Mouse (Mus musculus): ENCODE measurements around the gene Zfp423. TPM values are rescaled to one million over a fixed set of nuclear protein-coding genes. Genes with fewer than 3 reads are reported as not detected.

The Zfp423 gene
- total RNA-seq, 1 experiment from 2014 or later: not detected

GRCm38 (mm10) chr8:87915763-87916162, 43.6 kb downstream of the Zfp423 start:
- ATAC-seq (ENCODE audit: extremely low read depth, insufficient number of reproducible peaks, low FRiP score, poor library complexity, severe bottlenecking): no peak

DNA sequence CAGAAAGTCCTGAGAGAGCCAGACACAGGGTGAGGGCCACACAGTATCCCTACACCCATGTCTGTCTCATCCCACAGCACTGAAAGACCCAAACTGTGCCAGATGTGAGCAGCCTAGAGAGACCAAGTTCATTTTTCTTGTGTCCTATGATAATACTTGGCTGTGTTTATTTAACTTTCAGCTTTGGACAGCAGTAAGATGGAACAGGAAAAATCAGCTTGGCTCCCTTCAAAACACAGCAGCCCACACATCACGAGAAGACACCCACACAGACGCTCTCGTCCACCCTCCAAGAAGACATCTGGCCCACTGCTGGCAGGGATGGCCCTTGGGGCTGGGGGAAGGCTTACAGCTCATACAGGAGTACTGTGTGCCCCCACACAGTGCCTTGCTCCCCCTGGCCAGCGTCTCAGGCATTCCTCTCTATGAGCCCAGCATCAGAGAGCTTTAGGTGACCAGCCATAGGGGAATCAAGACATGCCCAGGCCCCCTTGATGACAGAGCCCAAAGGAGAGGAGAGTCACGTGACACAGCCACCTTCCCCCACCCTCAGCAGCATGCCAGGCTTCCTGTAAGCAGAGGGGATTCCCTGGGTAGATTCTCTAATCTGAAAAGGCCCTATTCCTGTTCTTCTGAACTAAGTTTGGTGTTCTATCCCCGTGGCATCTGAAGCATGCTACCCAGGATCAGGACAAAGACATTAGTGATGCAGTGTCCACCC, 45.0 kb downstream of the Zfp423 start:
- ATAC-seq (ENCODE audit: extremely low read depth, insufficient number of reproducible peaks, low FRiP score, poor library complexity, severe bottlenecking): no peak

GRCm38 (mm10) chr8:87908940-87909339, 50.5 kb downstream of the Zfp423 start:
- ATAC-seq (ENCODE audit: extremely low read depth, insufficient number of reproducible peaks, low FRiP score, poor library complexity, severe bottlenecking): no peak

GRCm38 (mm10) chr8:87905404-87905803, 54.0 kb downstream of the Zfp423 start:
- no peak for ATAC-seq (ENCODE audit: extremely low read depth, insufficient number of reproducible peaks, low FRiP score, poor library complexity, severe bottlenecking)

DNA sequence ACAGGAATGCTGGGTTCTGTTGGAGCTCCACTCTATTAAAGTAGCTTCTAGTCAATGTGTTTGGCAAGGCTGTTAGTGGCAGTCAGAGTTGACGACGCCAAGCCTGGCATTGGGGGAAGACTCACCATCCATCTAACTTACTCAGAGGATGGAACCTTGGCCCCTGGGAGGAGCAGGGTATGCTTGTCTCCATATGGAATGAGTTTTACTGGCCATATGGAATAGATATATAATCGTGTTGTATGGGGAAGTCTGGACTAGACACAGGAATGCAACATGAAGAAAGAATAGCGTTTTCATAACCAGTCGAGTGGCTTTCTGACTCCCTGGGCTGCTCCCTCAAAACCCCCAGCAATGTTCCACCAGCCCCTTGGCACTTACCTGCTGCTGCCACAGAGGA, 55.3 kb downstream of the Zfp423 start:
- ATAC-seq (ENCODE audit: extremely low read depth, insufficient number of reproducible peaks, low FRiP score, poor library complexity, severe bottlenecking): no peak

- no peak for ATAC-seq (ENCODE audit: extremely low read depth, insufficient number of reproducible peaks, low FRiP score, poor library complexity, severe bottlenecking)
Measured at GRCm38 (mm10) chr8:87895203-87896041, 64.0 kb downstream of the Zfp423 start.

- ATAC-seq (ENCODE audit: extremely low read depth, insufficient number of reproducible peaks, low FRiP score, poor library complexity, severe bottlenecking): no peak
Measured at GRCm38 (mm10) chr8:87894287-87894686, 65.1 kb downstream of the Zfp423 start.

DNA sequence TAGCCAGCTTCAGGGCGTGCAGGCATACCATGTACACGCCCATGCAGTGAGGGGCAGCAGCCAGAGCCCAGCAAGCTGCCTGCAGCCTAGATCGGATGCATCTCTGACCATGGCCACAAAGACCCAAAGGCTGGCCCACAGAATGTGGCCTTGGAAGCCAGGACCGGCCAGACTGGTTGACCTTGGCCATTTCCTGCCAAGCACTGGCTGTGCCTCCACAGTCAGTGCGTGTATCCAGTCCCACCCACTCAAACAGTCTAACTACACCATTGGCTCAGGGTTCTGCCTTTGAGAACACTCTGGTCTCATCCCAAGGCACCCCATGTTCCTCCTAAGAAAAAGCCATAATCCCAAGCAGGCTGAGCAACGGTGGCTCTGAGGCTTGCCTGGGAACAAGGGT, 65.8 kb downstream of the Zfp423 start:
- ATAC-seq (ENCODE audit: extremely low read depth, insufficient number of reproducible peaks, low FRiP score, poor library complexity, severe bottlenecking): no peak

DNA sequence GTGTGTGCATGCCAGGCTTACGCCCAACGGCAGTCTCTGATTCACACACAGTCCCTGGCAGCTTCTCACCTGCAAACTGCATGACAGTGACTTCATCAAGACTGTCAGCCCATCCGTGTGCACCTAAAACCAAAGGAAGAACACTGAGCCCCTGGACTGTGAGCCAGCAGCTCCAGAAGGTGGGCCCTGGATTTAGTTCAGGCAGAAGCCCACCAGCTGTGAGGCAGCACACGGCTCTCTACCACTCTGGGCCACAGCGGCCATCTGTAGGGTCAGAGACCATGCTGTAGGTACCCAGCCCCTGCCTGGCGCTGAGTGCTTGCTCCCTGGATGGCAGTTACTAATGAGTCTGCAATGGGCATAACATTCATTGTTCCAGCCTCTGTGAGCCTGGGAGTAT, 66.5 kb downstream of the Zfp423 start:
- no peak for ATAC-seq (ENCODE audit: extremely low read depth, insufficient number of reproducible peaks, low FRiP score, poor library complexity, severe bottlenecking)

- no peak for ATAC-seq (ENCODE audit: extremely low read depth, insufficient number of reproducible peaks, low FRiP score, poor library complexity, severe bottlenecking)
Measured at GRCm38 (mm10) chr8:87891884-87892283, 67.5 kb downstream of the Zfp423 start.

DNA sequence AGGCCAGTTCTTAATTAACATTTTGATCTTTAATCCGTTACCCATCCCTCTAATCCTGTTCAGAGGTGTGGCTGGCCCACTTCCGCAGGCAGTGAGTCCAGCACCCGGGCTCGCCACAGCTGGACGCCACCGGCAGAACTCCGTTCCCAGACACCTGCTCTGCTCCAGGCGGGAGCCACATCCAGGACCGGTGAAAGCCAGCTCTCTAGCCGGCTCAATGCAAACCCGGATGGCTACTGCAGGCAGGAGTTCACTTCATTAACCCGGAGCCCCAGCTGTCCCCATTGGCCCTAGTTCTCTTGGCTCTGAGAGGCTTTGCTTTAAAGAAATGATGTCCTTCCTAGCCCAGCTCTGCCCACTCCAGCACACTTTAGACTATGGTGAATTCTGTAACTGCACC, 71.4 kb downstream of the Zfp423 start:
- ATAC-seq (ENCODE audit: extremely low read depth, insufficient number of reproducible peaks, low FRiP score, poor library complexity, severe bottlenecking): no peak

DNA sequence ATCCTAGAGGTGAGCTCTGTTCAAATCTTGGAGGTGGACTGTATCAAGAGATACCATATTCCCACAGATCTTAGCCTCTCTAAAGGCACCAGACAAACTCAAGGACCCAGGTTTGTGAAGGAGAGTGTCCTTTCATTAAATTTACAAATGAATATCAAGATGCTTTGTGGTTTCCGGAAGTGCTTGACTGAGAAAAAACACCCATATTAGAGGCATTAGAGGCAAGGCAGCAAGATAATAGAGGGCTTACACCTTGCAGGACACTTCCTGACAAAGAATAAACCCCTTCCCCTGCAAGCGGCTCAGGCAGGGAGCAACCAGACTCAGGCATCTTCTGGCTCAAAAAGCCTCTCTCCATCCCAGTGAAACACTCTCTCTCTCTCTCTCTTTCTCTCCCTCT, 78.3 kb downstream of the Zfp423 start:
- no peak for ATAC-seq (ENCODE audit: extremely low read depth, insufficient number of reproducible peaks, low FRiP score, poor library complexity, severe bottlenecking)

DNA sequence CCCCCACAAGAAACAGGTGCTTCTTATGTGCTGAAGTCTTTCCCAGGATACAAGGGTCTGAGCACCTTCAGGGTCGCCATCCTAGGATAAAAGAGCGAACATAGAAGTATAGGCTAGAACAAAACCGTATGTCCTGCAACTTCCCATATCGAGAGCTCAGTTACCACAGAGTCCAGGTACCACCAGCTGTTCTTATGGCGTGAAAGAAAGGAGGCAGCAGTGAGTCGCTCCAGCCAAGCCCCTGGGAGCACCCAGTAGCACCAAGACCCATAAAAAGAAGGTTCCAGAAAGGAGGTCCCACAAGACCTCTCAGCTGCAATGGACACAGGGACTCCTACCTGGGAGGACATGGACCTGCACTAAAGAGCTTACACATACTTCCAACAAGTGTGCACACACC, 83.5 kb downstream of the Zfp423 start:
- no peak for ATAC-seq (ENCODE audit: extremely low read depth, insufficient number of reproducible peaks, low FRiP score, poor library complexity, severe bottlenecking)

- no peak for ATAC-seq (ENCODE audit: extremely low read depth, insufficient number of reproducible peaks, low FRiP score, poor library complexity, severe bottlenecking)
Measured at GRCm38 (mm10) chr8:87875452-87875851, 83.9 kb downstream of the Zfp423 start.

DNA sequence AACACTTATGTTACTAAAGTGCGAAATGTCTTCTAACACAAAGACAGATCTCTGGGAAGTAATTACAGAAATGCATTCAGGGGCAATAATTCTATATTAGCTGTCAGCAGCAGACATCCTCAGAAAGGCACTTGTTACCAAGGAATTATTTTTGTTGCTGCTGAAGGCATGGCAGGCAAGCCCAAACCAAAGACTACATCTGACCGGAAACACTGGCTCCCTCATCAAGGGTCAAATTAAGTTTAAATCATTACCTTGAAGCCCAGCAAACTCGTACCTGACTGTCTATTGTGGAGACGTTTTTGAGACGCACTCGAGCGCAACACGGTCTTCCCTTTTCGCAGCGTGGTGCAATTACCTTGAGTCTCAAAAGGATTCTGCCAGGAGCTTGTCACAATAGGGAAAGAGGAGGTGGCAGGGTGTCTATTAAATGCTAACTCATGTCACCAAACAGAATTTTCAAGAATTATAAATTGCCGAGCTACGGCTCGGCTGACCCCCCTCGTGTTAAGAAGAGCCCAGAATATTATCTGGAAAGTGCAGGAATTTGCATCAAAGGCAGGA, 86.3 kb downstream of the Zfp423 start:
- ATAC-seq (ENCODE audit: extremely low read depth, insufficient number of reproducible peaks, low FRiP score, poor library complexity, severe bottlenecking): no peak

DNA sequence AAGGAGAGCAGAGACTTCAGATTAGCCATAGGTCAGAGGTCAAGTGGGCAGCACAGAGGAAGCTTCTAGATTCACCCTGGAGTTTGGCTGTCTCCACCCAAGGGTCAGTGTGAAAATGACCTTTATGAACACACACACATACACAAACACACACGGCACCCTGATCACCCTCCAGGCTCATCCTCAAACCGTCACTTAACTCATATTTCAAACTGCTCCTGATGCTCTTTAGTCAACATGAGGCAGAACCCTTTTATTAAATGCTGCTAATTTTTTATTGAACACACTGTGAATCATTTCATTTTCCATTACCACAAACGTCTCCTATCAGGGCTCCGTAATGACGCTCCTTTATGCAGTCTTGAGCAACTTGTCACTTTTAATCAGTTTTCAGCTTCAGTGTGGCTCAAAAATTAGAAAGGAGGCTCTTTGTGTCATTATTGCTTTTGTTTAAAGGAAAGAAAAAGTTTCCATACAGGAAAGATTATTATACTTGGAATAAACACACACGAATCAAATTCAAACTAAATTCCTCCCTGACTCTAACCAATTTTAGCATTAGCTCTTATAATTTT, 87.0 kb downstream of the Zfp423 start:
- ATAC-seq (ENCODE audit: extremely low read depth, insufficient number of reproducible peaks, low FRiP score, poor library complexity, severe bottlenecking): no peak

GRCm38 (mm10) chr8:87866586-87866985, 92.8 kb downstream of the Zfp423 start:
- ATAC-seq (ENCODE audit: extremely low read depth, insufficient number of reproducible peaks, low FRiP score, poor library complexity, severe bottlenecking): no peak

DNA sequence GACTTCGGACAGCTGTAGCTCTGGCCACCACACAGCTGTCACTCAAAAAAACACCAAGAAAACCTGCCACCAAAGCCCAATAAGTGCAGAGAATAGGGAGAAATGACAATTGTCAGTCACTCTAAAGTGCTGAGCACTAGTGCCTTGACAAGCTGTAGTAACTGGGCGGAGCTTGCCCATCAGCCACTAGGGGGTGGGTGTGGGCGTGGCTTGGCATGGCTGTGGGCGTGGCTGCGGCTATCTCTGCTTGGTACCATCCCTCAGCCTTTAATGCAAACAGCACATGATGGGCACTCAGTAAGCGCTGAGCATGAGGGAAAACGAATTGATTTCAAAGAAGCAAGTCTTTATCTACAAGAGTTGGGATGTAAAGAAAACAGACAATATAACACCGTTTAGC, 95.2 kb downstream of the Zfp423 start:
- no peak for ATAC-seq (ENCODE audit: extremely low read depth, insufficient number of reproducible peaks, low FRiP score, poor library complexity, severe bottlenecking)

DNA sequence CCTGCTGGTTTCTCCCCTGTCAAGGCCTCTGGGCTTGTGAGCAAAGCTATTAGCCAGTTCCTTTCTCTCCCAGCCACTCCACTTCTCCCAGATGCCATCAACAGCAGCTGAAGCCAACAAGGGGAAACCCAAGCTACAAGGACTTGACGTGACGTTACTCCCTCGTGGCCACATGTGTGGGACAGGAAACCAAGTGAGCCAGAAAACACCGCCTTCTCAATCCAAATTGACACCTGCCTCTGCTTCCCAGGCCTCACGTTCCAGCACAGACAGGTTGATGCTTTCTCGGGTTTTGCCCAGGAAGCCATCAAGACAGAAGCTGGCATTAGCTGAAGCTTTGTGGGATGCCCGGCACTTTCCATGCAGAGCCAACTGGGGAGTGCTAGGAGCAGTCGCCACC, 96.3 kb downstream of the Zfp423 start:
- no peak for ATAC-seq (ENCODE audit: extremely low read depth, insufficient number of reproducible peaks, low FRiP score, poor library complexity, severe bottlenecking)

GRCm38 (mm10) chr8:87861718-87862117, 97.7 kb downstream of the Zfp423 start:
- no peak for ATAC-seq (ENCODE audit: extremely low read depth, insufficient number of reproducible peaks, low FRiP score, poor library complexity, severe bottlenecking)

Data from neutrophil, adult 5-6 weeks (primary cell).